Mouse (Mus musculus) megakaryocyte, embryonic 14.5 days (primary cell): ENCODE measurements around the gene H2afx.

ENCODE experiments used
- FLI1 ChIP-seq: IDR thresholded peaks from 2 replicates; pipeline ENCODE4 v1.6.1; 2012; ENCODE audit warnings: low read length, inconsistent platforms, mixed read lengths
- GATA1 ChIP-seq: IDR thresholded peaks from 3 replicates; pipeline ENCODE4 v1.6.1; 2012; ENCODE audit warnings: mixed read lengths, low read length, inconsistent platforms, borderline replicate concordance

- TF ChIP-seq GATA1, result no peak
- TF ChIP-seq FLI1, result no peak
Observed at GRCm38 (mm10) chr9:44347166-44347565, 12.7 kb downstream of the H2afx start.
